Mouse (Mus musculus) adipocyte (in vitro differentiated cells): ENCODE measurements around the gene Dnajc16.

Source experiments
- DNase-seq: peaks from one replicate; pipeline ENCODE4 v3.0.0-alpha.2; 2016; ENCODE audit warnings: low spot score

Gene Dnajc16

GRCm38 (mm10) chr4:141790524-141790990 is at the start of gene Dnajc16:
TSS of gene Dnajc16 (minus strand) at chr4:141790931.
- peak; percentile 99 for DNase-seq

DNA sequence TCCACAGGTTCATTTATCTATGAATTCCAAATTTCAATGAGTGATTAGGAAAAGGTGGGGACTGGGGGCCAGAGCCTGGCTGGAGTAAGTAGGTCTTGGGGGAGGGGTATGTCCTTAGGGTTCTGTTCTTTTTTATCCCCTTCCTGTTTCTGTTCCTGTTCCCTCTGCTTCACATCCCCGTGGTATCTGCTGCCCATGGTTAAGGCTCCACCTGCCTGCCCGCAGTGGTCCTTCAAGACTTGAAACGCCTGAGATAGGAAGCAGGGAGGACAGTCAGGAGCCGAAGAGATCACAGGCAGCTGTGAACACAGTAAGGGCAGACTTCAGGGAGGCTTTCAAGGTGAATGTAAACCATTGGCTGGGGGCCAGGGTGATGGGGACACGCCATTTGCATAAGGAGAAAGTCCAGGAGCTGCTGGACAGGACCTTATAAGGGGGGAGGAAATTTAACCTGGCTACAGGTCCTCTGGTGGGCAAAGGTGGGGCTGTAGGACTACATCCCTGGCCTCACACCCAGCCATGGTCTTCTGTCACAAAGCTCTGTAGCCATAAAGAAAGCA is 43.9 kb upstream of the Dnajc16 start:
- no peak for DNase-seq

DNA sequence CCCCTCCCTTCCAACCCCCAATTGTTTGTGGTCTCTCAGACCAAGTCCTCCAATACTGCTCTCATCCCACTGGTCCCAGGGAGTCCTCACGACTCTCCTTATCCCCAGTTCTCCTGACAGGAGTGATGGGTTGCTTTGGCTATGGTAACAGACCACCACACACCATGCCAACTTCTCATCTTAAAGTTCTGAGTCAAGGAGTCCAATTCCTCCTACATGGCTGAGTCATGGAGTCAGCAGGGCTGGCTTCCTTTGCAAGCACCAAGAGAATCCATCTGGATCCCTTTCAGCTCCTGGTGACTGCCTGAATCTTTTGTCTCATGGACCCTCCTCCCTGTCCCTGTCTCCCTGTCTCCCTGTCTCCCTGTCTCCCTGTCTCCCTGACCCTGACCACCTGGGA is 43.2 kb upstream of the Dnajc16 start:
- no peak for DNase-seq

- DNase-seq: no peak
Measured at GRCm38 (mm10) chr4:141831361-141831760, 40.6 kb upstream of the Dnajc16 start.

DNA sequence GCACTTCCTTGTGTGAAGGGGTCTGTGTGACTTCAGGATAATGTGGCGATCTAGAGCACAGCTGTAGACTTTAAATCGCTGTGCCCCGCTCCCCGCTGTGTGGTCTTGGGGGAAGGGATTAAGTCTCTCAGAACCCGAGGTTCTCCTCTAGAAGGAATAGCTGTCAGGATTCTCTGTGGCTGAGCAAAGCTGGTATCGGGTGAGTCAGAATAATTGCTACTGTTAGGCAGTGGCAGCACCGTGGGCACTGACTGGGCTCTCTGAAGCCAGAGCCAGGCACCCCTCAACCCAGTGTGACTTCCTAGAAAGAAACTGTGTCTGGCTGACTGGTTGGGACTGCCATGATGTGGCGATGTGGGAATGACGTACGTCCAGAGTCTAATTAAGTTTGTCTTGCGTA is 39.6 kb upstream of the Dnajc16 start:
- no peak for DNase-seq

DNA sequence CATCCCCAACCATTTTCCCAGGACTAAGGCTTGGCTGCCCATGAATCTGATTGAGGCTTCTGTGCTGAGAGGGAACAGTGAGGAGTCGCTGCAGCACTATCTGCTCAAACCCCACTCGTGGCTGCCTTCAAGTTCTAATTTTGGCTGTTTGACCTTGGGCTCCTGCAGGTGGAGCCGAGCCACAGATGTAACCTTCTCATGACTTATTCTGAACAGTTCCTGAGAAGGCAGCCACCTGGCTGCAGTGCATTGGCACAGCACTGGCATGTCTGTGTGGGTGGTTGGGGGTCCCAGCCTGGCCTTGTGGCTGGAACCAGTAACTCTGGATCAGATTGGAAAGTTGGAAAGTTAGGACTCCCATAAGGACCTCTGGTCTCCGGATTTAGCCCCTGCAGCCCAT is 37.4 kb upstream of the Dnajc16 start:
- no peak for DNase-seq

- DNase-seq: no peak
Measured at GRCm38 (mm10) chr4:141827401-141827800, 36.7 kb upstream of the Dnajc16 start.

- no peak for DNase-seq
Measured at GRCm38 (mm10) chr4:141826060-141826459, 35.3 kb upstream of the Dnajc16 start, which contains the start of gene Cela2a. TSS of gene Cela2a (minus strand) at chr4:141826160.

DNA sequence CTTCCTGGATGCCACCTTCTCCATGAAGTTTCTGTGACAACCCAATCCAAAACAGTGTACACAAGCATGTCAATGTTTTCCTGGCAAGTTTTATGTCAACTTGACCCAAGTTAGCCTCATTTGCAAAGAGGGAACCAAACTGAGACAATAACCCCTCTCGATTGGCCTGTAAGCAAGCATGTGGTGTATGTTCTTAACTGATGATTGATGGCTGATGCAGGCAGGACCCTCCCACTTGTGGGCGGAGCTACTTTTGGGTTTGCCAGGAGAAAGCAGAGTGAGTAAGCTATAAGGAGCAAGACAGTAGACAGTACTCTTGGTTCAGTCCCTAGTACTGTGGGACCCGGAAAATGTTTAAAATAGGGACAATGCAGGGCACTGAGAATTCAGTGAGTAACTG is 32.2 kb upstream of the Dnajc16 start:
- peak; percentile 18 for DNase-seq

GRCm38 (mm10) chr4:141822089-141822488 is 31.4 kb upstream of the Dnajc16 start:
- DNase-seq: no peak

- no peak for DNase-seq
Measured at GRCm38 (mm10) chr4:141821178-141821577, 30.4 kb upstream of the Dnajc16 start.

GRCm38 (mm10) chr4:141819316-141819715 is 28.6 kb upstream of the Dnajc16 start:
- no peak for DNase-seq

GRCm38 (mm10) chr4:141818861-141819260 is 28.1 kb upstream of the Dnajc16 start:
- no peak for DNase-seq

GRCm38 (mm10) chr4:141817706-141818105 is 27.0 kb upstream of the Dnajc16 start:
- DNase-seq: no peak

DNA sequence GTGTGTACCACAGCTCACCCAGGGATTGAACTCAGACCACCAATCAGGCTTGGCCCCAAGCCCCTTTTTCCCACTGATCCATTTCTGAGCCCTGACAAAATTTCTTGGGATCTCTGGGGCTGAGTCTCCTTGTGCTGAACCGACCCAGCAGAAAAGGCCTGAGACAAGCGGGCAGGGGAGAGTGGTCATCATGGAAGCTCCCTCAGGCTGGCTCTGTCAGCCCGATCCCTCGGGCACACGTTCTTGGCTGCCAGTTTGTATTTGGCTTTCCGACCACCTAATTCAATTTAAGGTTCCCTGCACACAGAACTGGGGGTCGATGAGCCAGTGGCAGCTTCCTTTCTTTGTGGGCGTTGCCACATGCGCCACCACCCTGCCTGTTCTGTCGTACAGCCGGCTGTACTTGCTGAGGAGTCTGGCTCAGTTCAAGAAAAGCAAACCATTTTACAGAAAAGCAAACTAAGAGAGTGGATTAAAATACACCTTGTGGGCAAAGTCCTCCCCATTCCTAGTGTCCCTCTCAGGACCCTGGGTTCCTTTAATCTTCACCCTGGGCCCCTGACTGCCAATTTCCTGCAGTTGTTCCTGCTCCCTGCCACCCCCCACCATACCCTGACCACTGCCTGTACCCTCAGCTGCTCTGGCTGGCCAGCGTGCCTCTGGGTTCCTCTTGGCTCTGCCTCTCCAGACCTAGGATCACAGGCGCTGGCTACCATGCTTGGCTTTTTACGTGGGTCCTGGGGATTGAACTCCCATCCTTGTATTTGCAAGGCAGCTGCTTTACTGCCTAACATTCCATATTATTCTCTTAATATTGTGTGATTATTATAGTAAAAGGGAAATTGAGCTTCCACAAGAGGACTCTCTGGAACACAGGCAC is 26.3 kb upstream of the Dnajc16 start:
- DNase-seq: no peak

DNA sequence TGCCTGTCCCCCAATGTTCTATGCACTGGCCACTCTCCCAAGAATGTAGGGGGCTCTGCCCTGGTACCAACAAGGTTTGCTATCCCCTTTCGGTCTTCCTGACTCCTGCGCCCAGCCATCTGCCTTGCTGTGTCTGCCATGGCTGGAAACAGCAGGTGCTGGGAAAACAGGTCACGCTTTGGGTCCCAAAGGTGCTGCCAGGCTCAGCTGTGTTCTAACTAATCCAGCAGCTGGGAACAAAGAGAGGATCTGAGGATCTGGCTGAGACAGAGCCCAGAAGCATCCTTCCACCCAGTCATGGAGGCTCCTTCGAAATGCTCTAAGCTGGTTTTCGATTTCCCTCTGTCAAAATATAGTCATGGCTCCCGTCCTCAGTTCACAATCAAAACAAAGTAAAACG is 25.5 kb upstream of the Dnajc16 start:
- DNase-seq: no peak

- DNase-seq: no peak
Measured at GRCm38 (mm10) chr4:141811375-141811774, 20.6 kb upstream of the Dnajc16 start.

DNA sequence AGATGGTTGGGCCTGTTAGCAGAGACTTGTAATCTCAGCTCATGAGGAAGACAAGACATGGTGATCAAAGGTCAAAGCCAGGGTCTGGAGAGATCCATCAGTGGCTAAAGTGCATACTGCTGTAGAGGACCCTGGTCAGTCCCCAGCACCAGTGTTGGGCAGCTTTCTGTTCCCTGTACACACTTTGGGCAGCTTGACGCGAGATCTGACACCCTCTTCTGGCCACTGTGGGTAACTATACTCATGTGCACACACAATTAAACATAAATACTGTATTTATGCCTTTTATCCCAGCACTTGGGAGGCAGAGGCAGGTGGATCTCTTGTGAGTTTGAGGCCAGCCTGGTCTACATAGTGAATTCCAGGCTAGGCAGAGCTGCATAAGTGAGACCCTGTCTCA is 20.2 kb upstream of the Dnajc16 start:
- DNase-seq: no peak

DNA sequence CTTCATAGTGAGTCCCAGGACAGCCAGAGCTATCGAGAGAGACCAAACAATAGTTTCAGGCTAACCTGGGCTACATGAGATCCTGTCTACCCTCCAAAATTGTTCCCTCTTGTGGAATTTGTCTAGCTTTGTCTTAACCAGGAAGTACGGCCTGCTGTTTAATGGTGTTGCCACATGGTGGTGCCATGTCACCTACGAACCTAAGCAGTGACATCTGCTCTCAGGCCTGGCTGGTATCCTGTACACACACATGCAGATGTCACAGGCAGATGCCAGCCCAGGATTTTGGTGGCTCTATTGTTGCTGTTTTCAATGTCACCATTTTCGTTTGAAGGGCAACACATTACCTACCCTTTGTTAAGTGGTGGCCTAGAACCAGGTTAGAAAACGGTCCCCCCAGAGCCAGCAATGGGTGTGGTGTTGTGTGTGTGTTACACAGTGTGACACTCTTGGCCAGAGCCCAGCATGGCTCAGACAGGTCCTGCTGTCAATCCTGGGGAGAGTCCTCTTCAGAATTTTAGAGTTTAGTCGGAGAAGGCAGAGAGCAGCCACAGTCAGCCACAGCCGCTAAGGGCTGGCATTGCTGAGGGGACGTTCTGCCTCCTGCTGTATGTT is 19.2 kb upstream of the Dnajc16 start:
- DNase-seq: peak; percentile 37

DNA sequence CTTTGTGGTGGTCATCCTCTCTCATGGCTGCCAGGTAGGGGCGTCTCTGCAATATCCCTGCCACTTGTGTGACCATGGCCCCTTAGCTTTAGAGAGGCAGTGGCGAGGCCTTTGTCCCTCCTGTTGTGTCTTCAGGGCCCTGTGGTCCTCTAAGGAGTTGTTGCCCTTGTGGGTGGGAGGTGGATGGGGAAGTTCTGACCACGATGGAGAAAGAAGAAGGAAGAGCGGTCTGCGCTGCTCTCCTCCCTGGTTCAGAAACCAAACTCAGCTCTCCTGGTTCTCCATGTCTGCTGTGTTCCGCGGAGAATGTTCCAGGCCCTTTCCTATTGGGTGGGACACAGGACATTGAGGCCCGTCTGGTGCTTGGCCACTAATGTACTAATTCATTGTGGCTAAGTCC is 15.2 kb upstream of the Dnajc16 start:
- DNase-seq: no peak

- no peak for DNase-seq
Measured at GRCm38 (mm10) chr4:141804105-141804504, 13.4 kb upstream of the Dnajc16 start.

- DNase-seq: no peak
Measured at GRCm38 (mm10) chr4:141797545-141797944, 6.8 kb upstream of the Dnajc16 start.

DNA sequence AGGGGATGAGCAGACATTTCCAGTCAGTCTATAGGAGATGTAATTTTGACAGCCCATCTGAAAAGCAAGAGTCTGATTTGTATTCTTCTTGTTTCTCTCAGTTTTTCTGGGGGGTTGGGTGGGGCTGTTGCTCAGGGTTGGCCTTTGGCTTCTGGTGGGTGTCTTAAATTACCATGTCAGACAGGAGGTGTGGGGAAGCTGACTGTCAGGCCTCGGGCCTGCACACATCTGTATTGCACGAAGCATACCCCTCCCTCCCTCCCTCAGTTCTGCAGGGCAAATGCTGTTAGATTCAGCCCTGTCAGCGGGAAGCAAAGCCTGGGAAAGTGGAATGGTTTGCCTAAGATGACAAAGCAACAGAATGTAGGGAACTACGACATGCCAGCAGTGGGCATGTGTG is 6.2 kb upstream of the Dnajc16 start:
- no peak for DNase-seq
